Mouse (Mus musculus) frontal cortex, adult 2 months (tissue): Measurements from ENCODE around the gene Rasl10b. TPM values are rescaled to one million over a fixed set of nuclear protein-coding genes. Genes with fewer than 3 reads are reported as not detected.

Experiments
- DNase-seq, 2 experiments: peaks; one replicate each; pipeline ENCODE4 v3.0.0; 2022; ENCODE audit warnings: low spot score in 1 of 2; ENCODE audit errors: extremely low spot score in 1 of 2
- polyA plus RNA-seq: library from polyadenylated mRNA; depleted of rRNA; stranded (reverse); fragments of >200 nt; gene quantifications from 2 replicates; pipeline ENCODE4 v1.2.3, GENCODE M21; 2012

The Rasl10b gene
- polyA plus RNA-seq, 1 experiment, result 341 TPM

GRCm38 (mm10) chr11:83426964-83427363, 18.0 kb downstream of the Rasl10b start:
- DNase-seq, result no peak

GRCm38 (mm10) chr11:83429355-83429754, 20.4 kb downstream of the Rasl10b start, which contains the start of gene Gas2l2:
Gas2l2 (minus strand) TSS chr11:83429455.
- no peak for DNase-seq

DNA sequence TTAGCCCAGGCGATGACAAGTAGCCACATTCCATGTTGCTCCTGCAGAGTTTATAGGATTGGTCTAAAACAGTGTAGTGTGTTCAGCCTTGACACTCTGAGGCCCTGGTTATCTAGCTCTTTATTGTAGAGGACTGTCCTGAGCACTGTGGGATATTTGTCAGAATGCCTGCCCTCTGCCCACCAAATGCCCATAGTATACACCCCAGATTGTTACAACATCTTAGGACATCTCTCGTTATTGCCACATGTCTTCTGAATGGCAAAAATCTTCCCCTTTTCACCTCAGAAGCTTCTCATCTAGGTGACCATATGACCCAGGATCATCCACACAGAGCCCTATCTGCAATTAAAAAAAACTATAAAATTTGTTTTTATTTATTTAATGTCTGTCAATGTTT, 23.6 kb downstream of the Rasl10b start:
- no peak for DNase-seq

DNA sequence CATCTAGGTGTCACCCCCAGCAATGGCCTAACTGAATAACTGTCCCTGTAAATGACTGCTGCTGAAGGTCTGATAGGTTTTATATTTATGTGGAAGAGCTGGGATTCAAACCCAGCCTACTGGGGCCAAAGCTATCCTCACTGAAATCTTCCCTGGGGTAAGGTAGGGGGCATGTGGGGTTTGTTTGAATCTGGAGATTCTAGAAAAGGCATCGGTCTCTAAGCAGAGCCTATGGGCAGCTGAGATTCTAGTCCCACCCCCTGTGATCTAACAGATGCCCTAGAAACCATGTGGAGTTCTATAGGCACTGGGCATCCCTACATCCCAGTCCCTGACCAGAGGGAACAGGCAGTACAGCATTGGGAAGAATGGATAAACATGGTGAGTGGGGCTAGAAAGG, 28.4 kb downstream of the Rasl10b start, which contains the start of gene 1700020L24Rik:
Gene 1700020L24Rik, plus strand, starts transcription at position 301 of the 400 bp plus-strand sequence.
- no peak for DNase-seq

DNA sequence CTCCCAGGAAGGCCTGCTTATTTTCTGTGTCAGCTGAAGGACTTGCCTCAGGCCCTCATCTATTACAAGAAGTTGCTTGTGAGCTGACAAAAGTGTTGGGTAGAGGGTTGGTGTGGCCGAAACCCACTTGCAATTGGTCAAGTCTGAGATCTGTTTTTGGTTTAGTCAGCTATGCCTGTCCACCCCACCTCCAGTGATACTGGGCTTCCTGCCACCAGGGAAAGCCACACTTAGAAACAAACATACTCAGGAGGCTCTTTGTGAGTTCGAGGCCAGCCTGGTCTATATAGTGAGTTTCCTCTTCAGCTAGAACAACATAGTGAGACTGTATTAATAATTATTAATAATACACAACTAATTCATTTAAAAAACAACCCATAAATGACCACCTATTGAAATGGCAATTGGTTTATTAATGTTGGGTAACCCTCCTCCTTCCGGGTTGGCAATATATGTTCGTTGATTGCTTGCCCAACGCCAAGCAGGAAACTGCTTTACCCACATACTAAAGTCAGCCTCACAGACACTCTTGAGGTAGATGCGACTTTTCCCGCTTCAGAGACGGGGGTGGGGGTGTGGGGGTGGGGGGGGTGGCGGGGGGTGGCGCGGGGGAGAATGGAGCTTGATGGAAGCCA, 30.6 kb downstream of the Rasl10b start:
- DNase-seq, result no peak

GRCm38 (mm10) chr11:83440081-83441064, 31.4 kb downstream of the Rasl10b start:
- peak; percentile 46 to 88 for DNase-seq

DNA sequence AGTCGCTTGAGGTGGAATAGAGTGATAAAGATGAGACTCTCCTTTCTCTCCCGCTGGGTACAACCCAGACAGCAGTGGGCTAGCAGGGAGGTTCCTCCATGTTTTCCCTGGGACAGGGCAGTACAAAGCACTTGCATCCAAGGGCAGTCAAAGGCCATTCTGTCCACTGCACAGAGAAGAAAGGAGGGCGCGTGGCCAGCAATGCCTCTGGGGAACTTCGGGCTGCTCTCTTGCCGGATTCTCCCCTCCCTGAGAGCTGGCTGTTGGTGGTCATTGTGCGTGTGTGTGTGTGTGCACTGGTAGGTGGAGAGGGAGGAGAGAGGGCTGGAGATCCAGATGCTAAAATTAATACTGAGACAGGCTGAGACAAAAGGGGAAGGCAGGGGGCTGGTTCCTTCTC, 32.3 kb downstream of the Rasl10b start:
- no peak for DNase-seq

- peak in 1 of 2 experiments; percentile 90 for DNase-seq
Observed at GRCm38 (mm10) chr11:83442596-83443267, 33.8 kb downstream of the Rasl10b start.

GRCm38 (mm10) chr11:83443824-83444223, 34.9 kb downstream of the Rasl10b start:
- DNase-seq, result no peak

DNA sequence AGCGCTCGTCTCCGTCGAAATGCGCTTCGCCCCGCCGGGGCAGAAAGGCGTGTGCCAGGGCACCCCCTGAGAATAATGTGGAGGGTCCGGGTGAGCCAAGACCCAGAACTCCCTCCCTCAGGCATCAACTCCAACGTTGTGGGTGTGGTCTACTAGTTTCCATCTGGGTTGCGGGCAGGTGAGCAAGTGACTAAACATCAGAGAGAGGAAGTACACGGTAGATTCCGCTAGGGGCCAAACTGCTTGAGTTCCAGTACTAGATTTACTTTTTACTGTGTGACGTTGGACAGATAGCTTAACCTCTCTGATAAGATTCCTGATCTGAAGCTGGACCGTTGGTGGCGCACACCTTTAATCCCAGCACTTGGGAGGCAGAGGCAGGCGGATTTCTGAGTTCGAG, 36.1 kb downstream of the Rasl10b start:
- DNase-seq, result no peak

- no peak for DNase-seq
Observed at GRCm38 (mm10) chr11:83447612-83448011, 38.7 kb downstream of the Rasl10b start.

- no peak for DNase-seq
Observed at GRCm38 (mm10) chr11:83448021-83448926, 39.3 kb downstream of the Rasl10b start.

DNA sequence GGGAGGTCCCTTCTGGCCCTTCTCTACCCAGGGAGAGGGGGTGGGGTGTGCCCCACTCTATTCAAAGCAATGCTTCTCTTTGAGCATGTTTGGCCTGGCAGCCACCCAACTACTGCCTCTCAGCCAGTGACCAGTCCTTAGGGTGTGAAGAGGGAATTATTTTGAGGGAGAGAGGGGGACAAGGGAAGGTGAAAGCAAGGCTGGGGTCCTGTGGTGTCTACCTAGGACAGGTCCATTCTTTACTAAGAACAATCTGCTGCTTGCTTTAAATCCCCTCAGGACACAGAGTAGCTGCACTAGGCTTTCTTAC, 39.9 kb downstream of the Rasl10b start:
- no peak for DNase-seq

DNA sequence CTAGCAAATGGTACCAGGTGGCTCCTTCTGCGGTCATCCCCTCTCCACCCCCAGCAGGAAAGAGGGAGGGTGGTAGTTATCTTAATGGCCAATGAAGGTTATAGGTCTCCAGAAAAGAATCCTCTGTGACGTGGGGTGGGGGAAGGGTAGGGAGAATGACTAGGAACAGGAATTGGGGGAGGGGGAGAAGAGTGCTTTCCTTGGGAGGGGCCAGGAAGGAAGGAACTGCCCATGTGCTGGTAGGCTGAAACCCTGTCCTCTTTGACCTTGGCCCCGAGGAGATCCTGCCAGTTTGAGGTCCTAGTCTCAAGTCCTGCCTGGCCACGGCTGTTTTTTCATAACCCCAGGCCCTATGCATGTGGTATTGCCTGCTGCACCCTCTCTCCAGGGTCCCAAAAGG, 40.4 kb downstream of the Rasl10b start:
- DNase-seq, result no peak

- no peak for DNase-seq
Observed at GRCm38 (mm10) chr11:83450550-83450949, 41.6 kb downstream of the Rasl10b start.

DNA sequence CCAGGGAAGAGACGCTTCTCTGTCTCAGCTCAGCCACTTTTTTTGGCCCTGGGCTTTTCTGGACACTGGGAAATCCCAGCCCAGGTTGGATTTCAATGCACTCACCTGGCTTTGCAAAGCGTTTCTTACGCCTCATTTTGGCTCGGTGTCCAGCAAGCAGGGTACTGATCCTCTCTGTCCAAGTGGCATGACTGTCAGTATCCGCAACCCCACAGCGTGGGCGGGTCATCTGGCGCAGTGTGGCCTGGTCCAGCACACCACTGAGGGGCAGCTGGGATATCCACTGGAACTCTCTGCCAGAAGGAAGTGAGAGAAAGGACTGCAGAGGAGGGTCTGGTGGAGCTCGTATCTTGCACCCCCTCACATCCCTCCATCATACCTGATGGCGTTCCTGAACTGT, 42.3 kb downstream of the Rasl10b start:
- no peak for DNase-seq

DNA sequence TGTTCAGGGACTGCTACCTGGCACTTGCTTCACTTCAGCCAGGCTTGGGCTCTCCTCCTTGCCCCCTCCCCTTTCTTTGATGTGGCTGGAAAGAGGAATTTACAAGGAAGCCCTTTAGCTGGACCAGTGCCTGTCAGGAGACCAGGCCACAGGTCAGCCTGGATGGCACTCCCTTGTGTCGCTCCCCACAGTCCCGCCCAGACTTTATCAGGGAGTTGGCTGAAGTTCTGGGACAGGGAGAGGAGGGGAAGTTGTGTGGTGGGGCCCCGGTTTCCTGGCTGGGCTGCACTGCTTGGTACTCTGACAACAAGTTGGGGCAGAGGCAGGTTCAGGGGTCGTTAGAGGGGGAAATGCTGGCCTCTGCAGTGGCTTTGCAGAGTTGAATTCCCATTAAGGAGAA, 45.6 kb downstream of the Rasl10b start:
- DNase-seq, result no peak

DNA sequence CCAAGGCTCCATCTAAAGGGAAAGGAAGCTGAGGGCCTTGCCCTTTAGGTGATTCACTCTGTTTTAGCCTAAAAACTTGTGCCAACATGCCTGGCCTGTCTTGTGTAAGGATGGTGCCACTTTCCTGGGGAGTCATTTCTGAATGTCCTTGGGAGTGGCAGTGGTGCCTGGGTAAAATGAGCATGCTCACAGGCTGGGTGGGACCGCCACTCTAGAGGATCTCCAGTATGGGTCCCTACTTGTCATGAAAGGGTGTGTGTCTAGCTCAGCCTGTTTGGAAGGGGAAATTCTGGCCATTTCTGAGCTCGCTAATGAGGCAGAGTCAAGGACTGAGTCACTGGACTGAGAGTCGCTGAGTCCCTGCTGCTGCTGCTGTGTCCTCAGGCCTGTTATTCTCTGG, 46.7 kb downstream of the Rasl10b start:
- DNase-seq, result no peak

GRCm38 (mm10) chr11:83457257-83457656, 48.3 kb downstream of the Rasl10b start:
- no peak for DNase-seq

DNA sequence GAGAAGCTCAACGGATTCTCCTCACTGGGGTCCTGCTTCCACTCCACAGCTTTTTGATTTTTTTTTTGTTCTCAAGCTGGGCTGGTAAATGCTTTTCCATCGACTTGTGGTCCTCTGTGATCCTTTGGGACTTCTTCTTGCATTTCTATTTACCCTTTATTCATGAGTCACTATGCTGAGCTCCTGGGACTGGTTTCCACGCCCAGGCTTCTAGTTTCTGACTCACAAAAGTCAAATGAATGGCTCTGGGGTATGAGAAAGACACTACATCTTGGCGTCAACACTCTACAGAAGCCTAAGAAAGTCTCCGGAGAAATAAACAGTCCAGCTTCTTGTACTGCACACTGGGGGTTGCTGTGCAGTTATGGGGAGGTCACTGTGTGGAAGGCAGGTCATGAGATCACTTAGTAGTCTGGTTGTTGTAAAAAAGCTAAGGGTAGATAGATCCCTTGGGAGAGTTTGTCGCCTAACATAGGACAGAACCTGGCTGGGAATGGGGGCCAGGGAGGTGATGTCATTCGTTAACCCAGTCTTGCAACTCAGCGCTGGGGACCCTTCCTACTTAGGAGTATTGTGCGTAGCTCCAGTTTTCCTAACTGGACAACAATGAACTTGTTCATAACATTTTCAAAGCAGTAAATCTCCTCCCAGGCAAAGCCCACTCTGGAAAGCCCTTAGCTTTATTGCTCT, 49.1 kb downstream of the Rasl10b start:
- DNase-seq, result no peak
